Mouse (Mus musculus) bone marrow macrophage, adult 2 months (primary cell): ENCODE measurements at regions not wholly inside any gene's neighbourhood (a gene's known extent, or its start where the extent isn't known, plus 50 kb on each side); places are given as distances from the start of the nearest gene placed in this dataset.
"Not testable (repeated sequence)": the region's sequence is repeated elsewhere in the genome, so short reads cannot be mapped to it uniquely, and the experiment has no call there.

Source experiments
- H3K27ac ChIP-seq: 2 replicates; pipeline ENCODE4 v1.5.1; 2012; ENCODE audit warnings: low read depth, low read length; ENCODE audit not compliant: insufficient read depth
- H3K4me1 ChIP-seq: 2 replicates; pipeline ENCODE4 v1.6.1; 2012; ENCODE audit warnings: low read length; ENCODE audit not compliant: control insufficient read depth, insufficient read depth
- H3K4me3 ChIP-seq: 2 replicates; pipeline ENCODE4 v1.5.1; 2012; ENCODE audit warnings: mild to moderate bottlenecking, low read length, moderate library complexity; ENCODE audit not compliant: insufficient read depth
- CTCF ChIP-seq: IDR thresholded peaks from 2 replicates; pipeline ENCODE4 v1.5.1; 2012; ENCODE audit warnings: low read depth, mild to moderate bottlenecking, low read length, moderate library complexity
- POLR2A ChIP-seq: IDR thresholded peaks from 2 replicates; pipeline ENCODE4 v1.6.1; 2012; ENCODE audit warnings: mild to moderate bottlenecking, low read depth, low read length, borderline replicate concordance

DNA sequence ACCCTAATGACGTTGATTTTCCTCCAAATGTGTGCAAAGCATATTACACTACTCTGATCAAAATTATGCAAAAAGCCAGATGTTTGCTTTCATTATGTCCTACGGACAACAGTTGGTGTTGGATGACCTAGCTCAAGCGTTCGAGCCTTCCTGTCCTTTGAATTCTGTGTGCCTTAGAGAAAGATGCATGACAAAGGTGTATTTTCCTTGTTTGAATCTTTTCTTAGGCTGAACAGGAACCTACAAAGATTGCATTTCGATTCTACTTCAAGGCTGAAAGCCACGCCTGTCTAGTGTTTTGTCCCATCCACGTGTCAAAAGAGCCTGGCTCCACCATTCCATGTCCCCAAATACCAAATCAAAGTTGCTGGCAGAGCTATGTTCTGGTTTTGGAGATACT, 116.5 kb upstream of the Creb1 start:
- TF ChIP-seq POLR2A (no peak), CTCF (no peak)
- no peak overlapping the region for H3K27ac ChIP-seq
- no peak overlapping the region for H3K4me3 ChIP-seq
- H3K4me1 ChIP-seq, result peaks cover 6% of the 10 kb centered on the region

DNA sequence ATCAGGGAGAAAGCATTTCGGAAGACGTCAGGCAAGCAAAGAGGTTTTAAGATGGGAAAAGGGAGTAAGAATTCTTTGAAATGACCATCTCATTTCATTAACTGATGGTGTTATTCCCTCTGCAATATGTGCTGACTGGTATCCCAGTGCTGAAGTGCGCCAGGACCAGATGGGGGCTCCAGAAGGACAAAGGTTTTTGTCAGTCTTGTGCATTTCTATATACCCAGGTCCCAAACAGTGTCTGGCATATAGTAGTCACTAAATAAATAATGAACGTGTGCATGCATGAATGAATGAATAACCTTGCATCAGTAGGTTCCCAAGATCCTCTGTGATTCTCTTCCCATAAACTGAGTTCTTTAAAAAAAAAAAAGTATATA, 119.3 kb upstream of the Creb1 start:
- Histone ChIP-seq H3K4me1 (peaks cover 17% of the 10 kb centered on the region), H3K27ac (no peak overlapping the region), H3K4me3 (no peak overlapping the region)
- TF ChIP-seq CTCF (no peak), POLR2A (no peak)

DNA sequence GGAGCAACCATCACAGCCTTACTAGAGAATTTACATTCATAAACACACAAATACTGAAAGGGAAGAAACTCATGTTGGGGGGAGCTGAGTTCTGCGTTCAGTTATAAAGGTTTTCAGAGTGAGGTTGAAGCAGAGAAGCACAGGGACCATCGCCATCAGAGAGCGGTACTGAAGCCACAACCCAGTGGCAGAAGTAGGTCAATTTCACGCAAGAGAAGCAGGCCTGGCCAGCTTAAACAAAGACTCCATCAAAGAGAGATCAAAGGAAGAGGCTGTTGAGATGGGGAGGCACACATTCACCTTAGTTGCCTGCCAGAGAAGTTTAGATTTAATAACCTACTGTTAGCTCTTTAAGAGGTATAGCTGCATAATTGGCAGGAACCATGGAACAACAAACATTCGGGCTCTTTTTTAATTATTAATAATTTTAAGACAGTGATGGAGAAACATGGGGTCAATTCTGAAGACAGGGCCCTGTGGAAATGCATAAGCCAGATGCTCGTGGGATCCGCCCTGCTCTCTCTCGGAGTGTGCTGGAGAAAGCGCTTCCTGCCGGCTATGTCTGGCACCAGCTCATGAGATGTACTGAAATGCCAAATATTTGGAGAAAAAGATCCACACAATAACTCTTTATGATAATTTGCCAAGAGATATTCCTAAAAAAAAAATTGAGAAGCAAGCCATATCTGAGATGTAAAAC, 119.8 kb upstream of the Creb1 start:
- TF ChIP-seq POLR2A (no peak), CTCF (no peak)
- peaks cover 20% of the 10 kb centered on the region for H3K4me1 ChIP-seq
- no peak overlapping the region for H3K4me3 ChIP-seq
- H3K27ac ChIP-seq, result no peak overlapping the region

DNA sequence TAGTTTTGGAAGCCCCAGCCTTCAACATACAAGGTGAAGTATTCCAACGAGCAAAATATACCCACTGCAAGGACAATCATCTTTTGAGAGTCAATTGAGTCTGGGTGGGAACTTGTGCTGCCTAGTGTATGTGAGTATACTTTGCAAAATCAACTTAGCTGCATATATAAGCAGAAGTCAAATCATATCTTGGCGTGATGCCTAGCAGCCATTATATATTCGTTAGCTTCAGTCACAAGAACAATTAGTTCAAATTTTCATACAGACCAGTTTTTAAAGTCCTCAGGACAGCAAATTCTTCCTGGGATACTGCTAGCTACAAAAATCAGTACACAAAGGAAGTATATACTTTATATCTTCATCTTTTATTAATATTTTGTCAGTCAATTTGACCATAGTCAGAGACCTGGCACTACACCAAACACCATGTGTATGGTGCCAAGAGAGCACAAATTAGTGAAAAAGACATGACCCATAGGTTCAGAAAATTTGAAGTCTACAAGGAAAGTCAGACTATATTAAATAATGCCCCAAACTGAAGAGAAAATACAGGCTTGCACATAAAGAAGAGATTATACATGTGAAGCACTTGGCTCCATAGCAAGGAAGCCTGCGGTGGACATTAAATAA, 120.5 kb upstream of the Creb1 start:
- H3K27ac ChIP-seq, result no peak overlapping the region
- H3K4me1 ChIP-seq, result peaks cover 25% of the 10 kb centered on the region
- no peak overlapping the region for H3K4me3 ChIP-seq
- no peak for TF ChIP-seq POLR2A
- TF ChIP-seq CTCF, result no peak

DNA sequence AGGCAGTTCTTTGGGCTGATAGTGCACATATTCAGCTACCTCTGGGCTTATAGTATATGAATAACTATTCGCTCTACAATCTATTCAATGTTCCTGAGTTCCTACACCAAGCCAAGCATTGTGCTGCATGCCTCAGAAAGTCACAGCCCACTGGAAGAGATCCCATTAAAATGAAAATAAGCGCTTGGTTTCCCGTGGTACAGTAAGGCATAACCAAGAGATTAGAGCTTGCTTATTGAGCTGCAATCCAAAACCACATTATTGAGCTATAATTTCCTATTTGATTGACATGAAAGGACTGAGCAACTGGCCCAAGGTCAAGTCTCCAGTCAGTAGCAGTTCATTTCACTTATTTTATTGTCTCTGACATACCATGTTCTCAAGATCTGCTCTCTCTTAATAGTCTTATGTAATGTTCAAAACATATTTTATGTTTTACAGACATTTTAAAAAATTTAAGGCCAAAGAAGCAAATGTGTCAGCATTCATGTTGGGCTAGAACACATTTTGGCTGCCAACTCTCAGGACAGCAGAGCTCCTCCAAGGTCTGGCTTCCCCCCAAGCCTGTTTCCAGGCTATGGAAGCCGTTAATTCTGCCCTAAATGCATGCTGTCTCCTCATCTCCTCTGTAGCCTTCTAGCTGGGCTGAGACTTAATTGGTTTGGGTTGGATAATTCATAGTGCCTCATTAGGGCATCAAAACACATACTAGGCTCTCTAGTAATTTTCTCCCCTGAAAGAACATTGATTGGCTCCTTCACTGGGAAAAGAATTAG, 123.5 kb upstream of the Creb1 start:
- Histone ChIP-seq H3K4me1 (peaks cover 26% of the 10 kb centered on the region), H3K27ac (no peak overlapping the region), H3K4me3 (no peak overlapping the region)
- TF ChIP-seq CTCF (no peak), POLR2A (no peak)

DNA sequence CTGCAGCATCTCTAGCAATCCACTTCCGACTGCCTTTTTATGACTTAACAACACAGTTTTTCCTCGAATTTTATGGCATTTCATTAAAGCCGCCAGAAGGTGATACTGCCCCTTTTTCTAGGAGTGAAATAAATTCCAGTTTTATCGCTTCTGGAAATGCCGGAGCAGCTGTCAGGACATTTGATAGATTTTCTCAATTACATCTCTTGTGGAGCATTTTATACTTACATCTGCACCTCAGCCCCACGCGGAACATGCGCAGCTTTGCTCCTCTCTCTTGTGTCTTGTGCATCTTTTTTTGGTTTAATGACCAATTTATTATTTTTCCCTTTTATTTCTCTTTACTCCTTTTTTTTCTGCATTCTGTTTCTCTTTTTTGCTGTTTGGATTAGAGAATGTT, 140.9 kb upstream of the Creb1 start:
- Histone ChIP-seq H3K4me1 (peaks cover 5% of the 10 kb centered on the region), H3K27ac (no peak overlapping the region), H3K4me3 (no peak overlapping the region)
- TF ChIP-seq POLR2A, result no peak
- no peak for TF ChIP-seq CTCF

DNA sequence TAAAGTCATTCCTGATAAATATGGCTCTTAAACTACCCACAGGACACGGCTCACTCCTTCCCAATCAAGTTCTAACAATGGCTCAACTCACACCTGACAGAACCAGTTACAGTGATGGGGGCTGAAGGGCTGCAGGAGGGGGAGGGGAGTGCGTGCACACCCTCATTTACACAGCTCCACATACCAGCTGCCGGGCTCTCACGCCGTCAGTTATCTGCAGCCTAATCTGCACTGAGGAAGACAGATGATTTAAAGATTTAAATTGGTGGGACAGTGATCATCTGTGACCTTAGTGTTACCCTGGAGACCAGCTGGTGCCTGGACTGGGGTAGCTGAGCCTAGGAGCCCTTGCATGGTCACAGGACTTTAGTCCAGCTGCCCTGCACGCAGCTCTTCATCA, 151.2 kb upstream of the Creb1 start:
- no peak for TF ChIP-seq CTCF
- TF ChIP-seq POLR2A, result no peak
- H3K4me1 ChIP-seq, result peaks cover 17% of the 10 kb centered on the region
- H3K27ac ChIP-seq, result no peak overlapping the region
- H3K4me3 ChIP-seq, result no peak overlapping the region

DNA sequence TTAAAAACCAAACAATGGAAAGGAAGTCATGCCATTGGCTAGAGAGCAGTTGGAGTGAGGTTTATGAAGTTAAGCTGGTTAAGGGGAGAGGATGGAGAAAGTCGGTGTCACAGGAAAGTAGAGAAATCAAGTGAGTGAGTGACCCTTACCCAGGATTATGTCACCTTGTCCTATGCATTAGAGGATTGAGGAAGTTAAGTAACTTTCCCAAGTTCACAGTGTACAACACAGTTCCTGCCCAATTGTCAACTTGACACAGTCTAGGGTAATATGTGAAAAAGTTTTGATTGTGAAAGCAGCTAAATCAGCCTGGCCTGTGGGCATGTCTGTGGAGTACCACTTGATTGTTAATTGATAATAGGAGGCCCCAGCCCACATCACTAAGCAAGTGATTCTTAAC, 156.0 kb upstream of the Creb1 start:
- not testable (repeated sequence) for H3K4me3 ChIP-seq
- Histone ChIP-seq H3K27ac (peak overlapping the region; percentile 97), H3K4me1 (peaks cover 40% of the 10 kb centered on the region)

DNA sequence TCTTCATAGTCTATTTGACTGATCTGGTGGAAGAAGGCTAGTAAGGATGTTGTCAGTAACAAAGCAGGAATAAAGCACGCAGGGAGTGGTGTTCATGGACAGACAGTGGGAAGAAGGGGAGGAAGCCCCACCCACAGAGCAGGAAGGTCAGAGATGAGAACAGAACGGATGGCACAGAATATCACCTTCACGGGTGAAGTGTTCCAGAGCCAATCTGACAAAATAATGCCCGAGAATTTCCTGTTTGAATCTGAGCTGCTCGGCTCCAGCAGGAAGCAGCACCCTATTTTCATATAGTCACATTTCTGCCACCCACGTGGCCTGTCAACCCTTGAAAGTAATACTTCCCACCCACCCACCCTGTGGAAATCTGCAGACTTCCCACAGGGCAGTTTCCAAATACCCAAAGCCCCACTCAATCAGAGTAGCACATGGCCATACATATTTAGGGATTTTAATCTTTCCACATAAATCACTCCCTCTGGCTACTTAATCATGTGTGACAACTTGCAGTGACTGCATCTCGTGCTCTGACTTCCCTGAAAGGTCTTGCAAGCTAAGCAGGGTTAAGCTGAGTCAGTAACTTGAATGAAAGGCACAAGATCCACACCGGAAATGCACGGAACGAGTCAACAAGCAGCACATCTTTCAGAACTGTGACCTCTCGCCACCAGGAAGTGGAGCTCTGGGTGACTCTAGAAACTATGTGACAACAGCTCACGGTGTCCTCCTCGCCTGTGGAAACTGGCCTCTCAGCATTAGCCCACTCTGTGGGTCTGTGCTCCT, 158.0 kb upstream of the Creb1 start:
- TF ChIP-seq POLR2A (no peak), CTCF (no peak)
- Histone ChIP-seq H3K27ac (peak overlapping the region; percentile 97), H3K4me1 (peaks cover 40% of the 10 kb centered on the region), H3K4me3 (no peak overlapping the region)

DNA sequence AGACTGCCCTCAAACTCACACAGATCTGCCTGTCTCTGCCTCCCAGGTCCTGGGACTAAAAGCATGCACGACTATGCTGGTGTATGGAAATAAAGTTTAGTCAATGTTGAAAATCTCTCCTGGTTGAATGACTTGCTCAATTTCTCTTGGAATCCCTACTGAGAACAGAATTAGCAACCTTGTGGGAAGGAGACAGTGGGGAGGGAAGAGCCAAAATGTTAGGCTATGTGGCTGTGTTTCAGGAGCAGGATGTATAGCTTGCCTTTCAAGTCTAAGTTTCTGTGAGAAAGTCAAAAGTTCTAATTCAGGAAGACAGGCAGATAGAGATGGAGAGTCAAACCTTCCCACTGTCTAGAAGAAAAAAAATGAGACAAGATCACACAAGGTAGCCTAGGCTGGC, 168.3 kb upstream of the Creb1 start:
- no peak overlapping the region for H3K4me3 ChIP-seq

More for the DNA sequence above, 168.3 kb upstream of the Creb1 start:
- no peak overlapping the region for H3K27ac ChIP-seq
- TF ChIP-seq CTCF, result no peak
- TF ChIP-seq POLR2A, result no peak
- peaks cover 19% of the 10 kb centered on the region for H3K4me1 ChIP-seq
